Mouse (Mus musculus) forebrain, postnatal 0 days (tissue): ENCODE measurements around the gene Dus1l. TPM values are rescaled to one million over a fixed set of nuclear protein-coding genes. Genes with fewer than 3 reads are reported as not detected.

Experiments used
- ATAC-seq: fragments of 200-750 bp; cut with Nextera tagmentation; 2 replicates; pipeline ENCODE4 v1.8.0; 2017; ENCODE audit warnings: mild to moderate bottlenecking, moderate library complexity
- DNase-seq: peaks from one replicate; pipeline ENCODE4 v3.0.0-alpha.2; 2015
- H3K27ac ChIP-seq: fragments of 300-500 bp; sonication (generic); 2 replicates; pipeline ENCODE4 v1.5.1; 2014; ENCODE audit warnings: low read depth, mild to moderate bottlenecking, antibody characterized with exemption, low read length, moderate library complexity, mixed read lengths
- H3K27me3 ChIP-seq: fragments of 300-500 bp; sonication (generic); 2 replicates; pipeline ENCODE4 v1.6.1; 2014; ENCODE audit warnings: mild to moderate bottlenecking, low read length, mixed read lengths; ENCODE audit not compliant: insufficient read depth
- H3K36me3 ChIP-seq: fragments of 300-500 bp; sonication (generic); 2 replicates; pipeline ENCODE4 v1.6.1; 2014; ENCODE audit warnings: mild to moderate bottlenecking, moderate library complexity; ENCODE audit not compliant: insufficient read depth
- H3K4me1 ChIP-seq: fragments of 300-500 bp; sonication (generic); 2 replicates; pipeline ENCODE4 v1.6.1; 2014; ENCODE audit warnings: antibody characterized with exemption; ENCODE audit not compliant: insufficient read depth
- H3K4me2 ChIP-seq: fragments of 300-500 bp; sonication (generic); 2 replicates; pipeline ENCODE4 v1.6.1; 2014; ENCODE audit warnings: low read depth, mild to moderate bottlenecking, moderate library complexity
- H3K4me3 ChIP-seq: fragments of 300-500 bp; sonication (generic); 2 replicates; pipeline ENCODE4 v1.5.1; 2014; ENCODE audit warnings: low read depth, low read length, mixed read lengths
- H3K9ac ChIP-seq: fragments of 300-500 bp; sonication (generic); 2 replicates; pipeline ENCODE4 v1.6.1; 2014; ENCODE audit warnings: mild to moderate bottlenecking
- H3K9me3 ChIP-seq: fragments of 300-500 bp; sonication (generic); 2 replicates; pipeline ENCODE4 v1.6.1; 2016; ENCODE audit warnings: low read length
- CTCF ChIP-seq: sonication (generic); IDR thresholded peaks from 2 replicates; pipeline ENCODE4 v1.5.1; 2016; ENCODE audit warnings: antibody characterized with exemption, control low read depth, low read depth
- whole genome bisulfite sequencing: fragments of 180-500 bp; shearing (Covaris S2); extraction: QIAGEN DNeasy Blood & Tissue Kit; methylation state at CpG from one replicate; pipeline ENCODE4 v1.1.7; 2014; 5-methylcytosine and 5-hydroxymethylcytosine counted together
- polyA plus RNA-seq: library from polyadenylated mRNA; unstranded; fragments of >200 nt; fragmentation: Nextera tagmentation; extraction: Ambion mirVana; gene quantifications from 2 replicates; pipeline ENCODE4 v1.2.1, GENCODE M21; 2015
- total RNA-seq: library from RNA; depleted of rRNA; stranded (reverse); fragments of >200 nt; gene quantifications from 2 replicates; pipeline ENCODE4 v1.2.3, GENCODE M21; 2014

Gene Dus1l
- total and polyA plus RNA-seq, 2 experiments from 2014 or later, result 38.6 to 52.0 TPM

DNA sequence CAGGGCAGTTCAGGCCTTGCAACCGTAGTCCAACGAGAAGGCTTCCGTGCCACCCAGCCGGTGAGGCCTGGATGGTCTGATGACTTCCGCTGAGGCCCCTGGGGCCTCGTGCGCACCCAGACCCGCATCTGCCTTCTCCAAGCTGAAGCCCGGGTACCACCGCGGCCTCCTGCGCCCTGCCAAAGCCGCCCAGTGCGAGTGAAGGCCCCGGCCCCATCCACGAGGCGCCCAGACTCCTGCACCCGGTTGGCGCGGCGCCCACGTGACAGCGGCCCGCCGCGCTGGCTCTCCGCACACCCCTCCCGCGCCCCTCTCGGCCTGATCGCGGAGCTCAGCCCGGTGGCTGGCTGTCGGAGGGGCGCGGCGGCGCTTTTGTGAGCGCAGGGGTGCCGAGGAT, 27.3 kb upstream of the Dus1l start:
- H3K4me2 ChIP-seq, result peak overlapping the region; percentile 93
- TF ChIP-seq CTCF, result no peak
- H3K9ac ChIP-seq, result peak overlapping the region; percentile 88
- DNase-seq, result no peak
- peak; percentile 37 for ATAC-seq
- 5% methylated on average over 31 of the region's 40 CpGs for WGBS
- no peaks in the 10 kb centered on the region for H3K9me3 ChIP-seq
- H3K36me3 ChIP-seq, result peaks cover 35% of the 10 kb centered on the region
- no peaks in the 10 kb centered on the region for H3K27me3 ChIP-seq
- H3K27ac ChIP-seq, result peak overlapping the region; percentile 99
- peaks cover 25% of the 10 kb centered on the region for H3K4me1 ChIP-seq
- H3K4me3 ChIP-seq, result peak overlapping the region; percentile 75

DNA sequence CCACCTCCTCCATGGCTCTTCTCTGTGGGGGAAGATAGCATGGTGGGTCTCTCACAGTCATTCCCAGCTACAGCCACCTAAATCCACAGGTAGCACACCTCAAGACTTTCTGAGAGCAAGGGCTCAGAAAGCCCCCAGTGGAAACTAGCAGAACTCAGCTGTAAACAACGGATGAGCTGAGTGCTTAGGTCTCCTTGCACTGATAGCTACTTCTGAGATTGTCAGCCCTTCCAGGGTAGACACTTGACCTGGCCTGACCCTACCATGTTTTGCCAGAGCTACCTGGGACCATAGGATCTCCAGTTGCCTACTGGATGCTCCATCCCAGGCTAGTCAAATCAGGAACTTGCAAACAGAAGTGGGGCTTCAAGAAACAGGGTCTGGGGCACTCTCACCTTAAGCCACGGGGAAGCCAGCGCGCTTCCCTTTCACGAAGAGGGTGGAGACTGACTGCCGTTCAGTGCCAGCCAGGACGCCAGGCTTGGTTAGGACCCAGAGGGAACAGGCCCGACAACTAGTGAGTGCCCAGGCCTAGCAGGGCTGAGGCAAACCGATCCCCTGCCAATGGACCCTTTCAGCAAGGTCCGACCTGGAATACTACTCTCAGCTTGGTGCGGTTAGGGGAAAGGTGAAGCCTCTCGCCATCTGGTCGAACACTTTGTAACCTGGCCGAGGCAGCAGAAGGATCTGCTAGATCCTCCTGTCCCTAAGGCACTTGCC, 26.8 kb upstream of the Dus1l start:
- Histone ChIP-seq H3K9ac (peak overlapping the region; percentile 88), H3K27ac (peak overlapping the region; percentile 99), H3K9me3 (no peaks in the 10 kb centered on the region), H3K4me2 (peak overlapping the region; percentile 93), H3K36me3 (peaks cover 40% of the 10 kb centered on the region), H3K27me3 (no peaks in the 10 kb centered on the region), H3K4me3 (peak overlapping the region; percentile 75), H3K4me1 (peaks cover 25% of the 10 kb centered on the region)
- ATAC-seq (no peak), DNase-seq (peak; percentile 36)
- WGBS, result under 1% methylated on average over 14 of the region's 14 CpGs
- no peak for TF ChIP-seq CTCF

DNA sequence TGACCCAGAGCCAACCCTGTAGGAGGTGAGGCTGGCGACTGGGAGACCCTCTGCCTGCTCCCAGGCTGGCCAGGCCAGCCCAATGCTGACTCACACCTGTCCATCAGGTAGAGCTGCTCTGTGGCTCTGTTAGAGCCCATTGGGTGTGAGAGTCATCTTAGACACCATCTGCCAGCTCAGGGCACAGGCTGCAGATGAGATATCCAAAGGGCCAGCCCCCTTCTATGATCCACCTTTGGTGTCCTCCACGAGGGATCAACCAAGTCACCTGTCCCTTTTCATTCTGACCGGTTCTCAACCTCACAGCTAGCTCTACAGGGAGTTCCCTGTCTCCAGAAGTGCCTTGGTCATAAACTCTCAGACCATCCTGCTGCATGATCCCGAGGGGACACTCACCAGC, 26.1 kb upstream of the Dus1l start:
- H3K9ac ChIP-seq, result peak overlapping the region; percentile 88
- H3K27me3 ChIP-seq, result no peaks in the 10 kb centered on the region
- no peak for TF ChIP-seq CTCF
- H3K4me2 ChIP-seq, result peak overlapping the region; percentile 93
- DNase-seq, result no peak
- H3K4me3 ChIP-seq, result peak overlapping the region; percentile 75
- no peak for ATAC-seq
- H3K36me3 ChIP-seq, result peaks cover 47% of the 10 kb centered on the region
- H3K9me3 ChIP-seq, result no peaks in the 10 kb centered on the region
- WGBS, result 65% methylated on average over 4 of the region's 4 CpGs
- no peak overlapping the region for H3K27ac ChIP-seq
- peaks cover 25% of the 10 kb centered on the region for H3K4me1 ChIP-seq

DNA sequence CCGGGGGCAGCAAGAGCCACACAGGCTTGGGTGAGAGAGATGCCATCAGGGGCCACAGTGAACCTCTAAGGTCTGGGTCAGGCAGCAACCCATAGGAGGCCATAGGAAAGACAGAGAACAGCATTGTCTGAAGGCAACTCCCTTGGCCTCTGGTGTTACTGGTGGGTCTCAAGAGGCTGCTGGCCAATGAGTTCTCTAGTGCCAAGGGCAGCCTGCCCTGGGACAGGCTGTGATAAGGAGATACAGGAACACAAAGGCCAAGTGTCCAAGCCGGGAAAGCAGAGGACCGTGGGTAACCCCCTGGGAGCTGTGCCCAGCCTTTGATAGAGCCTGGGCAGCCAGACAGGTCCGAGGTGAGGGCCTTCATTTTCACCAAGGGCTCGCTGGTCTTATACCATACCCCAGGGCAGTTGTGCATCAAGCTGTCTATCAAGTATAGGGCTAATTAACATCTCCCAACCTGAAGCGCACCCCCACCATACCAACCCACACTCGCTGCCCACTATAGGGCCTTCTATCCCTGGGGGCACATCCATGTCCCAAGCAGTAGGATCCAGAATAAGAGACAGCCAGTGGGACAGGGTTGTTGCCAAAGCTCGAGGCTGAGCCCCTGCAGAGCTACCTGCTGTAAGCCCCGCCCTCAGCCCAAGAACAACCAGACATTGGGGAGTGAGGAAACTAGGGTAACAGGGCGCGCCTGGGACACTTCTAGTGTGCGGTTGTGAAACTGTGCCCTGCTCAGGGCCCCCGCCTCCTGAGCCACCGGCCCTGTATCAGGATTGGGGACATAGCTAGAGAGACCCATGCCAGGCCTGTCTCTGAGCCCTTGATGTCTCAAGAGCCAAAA, 25.1 kb upstream of the Dus1l start:
- Histone ChIP-seq H3K27me3 (no peaks in the 10 kb centered on the region), H3K36me3 (peaks cover 55% of the 10 kb centered on the region), H3K4me1 (peaks cover 25% of the 10 kb centered on the region), H3K9ac (peak overlapping the region; percentile 10; the same call in 1 of the 2 replicates), H3K4me3 (peak overlapping the region; percentile 11; the same call in 1 of the 2 replicates), H3K4me2 (peak overlapping the region; percentile 93), H3K27ac (no peak overlapping the region), H3K9me3 (no peaks in the 10 kb centered on the region)
- no peak for TF ChIP-seq CTCF
- ATAC-seq, result no peak
- DNase-seq, result no peak
- 68% methylated on average over 14 of the region's 14 CpGs for WGBS

DNA sequence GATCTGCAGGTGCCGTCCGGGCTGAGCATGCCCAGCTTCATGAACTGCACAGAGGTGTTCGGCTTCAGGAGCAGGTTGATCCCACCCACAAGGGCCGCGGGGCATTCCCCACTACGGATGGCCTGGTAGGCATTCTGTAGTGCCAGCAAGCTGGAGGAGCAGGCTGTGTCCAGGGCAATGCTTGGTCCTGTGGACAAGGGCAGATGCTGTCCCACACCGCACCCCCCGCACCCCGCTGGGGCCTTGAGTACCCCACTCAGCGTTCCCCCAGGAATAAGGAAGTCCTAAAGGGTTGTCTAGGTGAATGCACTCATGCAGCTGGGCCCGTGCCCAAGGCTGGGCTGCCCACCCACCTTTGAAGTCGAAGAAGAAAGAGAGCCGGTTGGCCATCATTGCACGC, 24.3 kb upstream of the Dus1l start:
- ATAC-seq (no peak), DNase-seq (no peak)
- H3K36me3 ChIP-seq, result peaks cover 59% of the 10 kb centered on the region
- 79% methylated on average over 14 of the region's 14 CpGs for WGBS
- no peak overlapping the region for H3K27ac ChIP-seq
- no peak overlapping the region; the same call in 1 of the 2 replicates for H3K4me2 ChIP-seq
- no peaks in the 10 kb centered on the region for H3K27me3 ChIP-seq
- peaks cover 24% of the 10 kb centered on the region for H3K4me1 ChIP-seq
- no peak overlapping the region for H3K9ac ChIP-seq
- TF ChIP-seq CTCF, result no peak
- H3K9me3 ChIP-seq, result no peaks in the 10 kb centered on the region
- no peak overlapping the region for H3K4me3 ChIP-seq

DNA sequence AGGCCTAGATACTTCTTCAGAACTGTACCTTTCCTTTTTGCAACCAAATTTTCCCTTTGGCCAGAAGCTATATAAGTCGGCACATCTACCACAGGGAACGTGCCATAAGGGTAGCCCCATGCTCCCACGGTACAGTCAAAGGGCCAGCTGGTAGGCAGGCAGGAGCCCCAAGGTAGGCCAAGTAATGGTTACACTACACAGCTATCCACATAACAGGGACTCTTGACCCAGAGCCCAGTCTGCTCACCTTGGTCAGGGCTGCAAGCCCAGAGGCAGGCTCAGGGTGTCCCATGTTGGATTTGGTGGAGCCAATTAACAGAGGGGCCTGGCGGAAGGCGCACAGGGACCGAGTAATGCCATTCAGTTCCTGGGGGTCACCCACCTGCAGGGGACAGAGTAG, 23.4 kb upstream of the Dus1l start:
- no peaks in the 10 kb centered on the region for H3K27me3 ChIP-seq
- no peak overlapping the region for H3K27ac ChIP-seq
- H3K4me1 ChIP-seq, result peaks cover 17% of the 10 kb centered on the region
- H3K4me3 ChIP-seq, result no peak overlapping the region
- H3K9ac ChIP-seq, result no peak overlapping the region
- 90% methylated on average over 6 of the region's 6 CpGs for WGBS
- no peak overlapping the region for H3K4me2 ChIP-seq
- no peak for DNase-seq
- peaks cover 69% of the 10 kb centered on the region for H3K36me3 ChIP-seq
- no peak for TF ChIP-seq CTCF
- H3K9me3 ChIP-seq, result no peaks in the 10 kb centered on the region
- no peak for ATAC-seq

DNA sequence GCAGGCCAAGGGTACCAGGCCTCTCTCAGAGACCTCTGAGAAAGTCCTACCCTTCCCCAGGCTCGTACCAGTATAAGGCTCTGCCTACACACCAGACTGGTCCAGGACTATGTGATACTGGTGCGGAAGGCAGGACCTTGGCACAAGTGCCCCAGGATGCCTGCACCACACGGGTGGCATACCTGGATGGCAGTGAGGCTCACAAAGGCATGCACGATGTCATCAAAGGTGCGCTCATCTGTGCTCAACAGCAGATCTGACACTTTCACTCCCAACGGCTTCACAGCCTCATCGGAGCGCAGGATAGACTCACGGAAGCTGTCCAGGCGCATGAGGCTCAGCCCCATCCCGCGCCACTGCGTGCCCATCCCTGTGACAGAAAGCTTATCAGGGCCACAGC, 22.0 kb upstream of the Dus1l start:
- H3K4me2 ChIP-seq, result no peak overlapping the region
- peaks cover 82% of the 10 kb centered on the region for H3K36me3 ChIP-seq
- no peak overlapping the region for H3K27ac ChIP-seq
- H3K4me3 ChIP-seq, result no peak overlapping the region
- no peak overlapping the region for H3K9ac ChIP-seq
- no peak for TF ChIP-seq CTCF
- no peak for ATAC-seq
- no peaks in the 10 kb centered on the region for H3K27me3 ChIP-seq
- WGBS, result 96% methylated on average over 13 of the region's 13 CpGs
- H3K4me1 ChIP-seq, result peaks cover 17% of the 10 kb centered on the region
- H3K9me3 ChIP-seq, result no peaks in the 10 kb centered on the region
- DNase-seq, result no peak
